Mouse (Mus musculus): Measurements from ENCODE around the gene Dhx37.
A peak's percentile ranks its signal among the peaks of the same experiment; 100 is the strongest.

GRCm38 (mm10) chr5:125382673-125383558 lies 51.0 kb downstream of the Dhx37 start:
- TF ChIP-seq CTCF (IDR thresholded peaks at IDR 0.05; ENCODE audit: borderline replicate concordance, insufficient read depth, low read depth, low read length) (peak; percentile 80), POLR2A (IDR thresholded peaks at IDR 0.05; ENCODE audit: borderline replicate concordance, insufficient read depth, low read length) (peak; percentile 29; the same call in 1 of the 2 replicates)

Measured in cerebellum, adult 2 months (tissue).